Mouse (Mus musculus) embryonic fibroblast, embryonic 13.5 days (primary cell): Measurements from ENCODE around the gene Jmjd1c. TPM values are rescaled to one million over a fixed set of nuclear protein-coding genes. Genes with fewer than 3 reads are reported as not detected.

ENCODE experiments used
- H3K27ac ChIP-seq: 2 replicates; pipeline ENCODE4 v1.5.1; 2012; ENCODE audit warnings: low read length, control low read depth, inconsistent platforms; ENCODE audit not compliant: insufficient read depth
- H3K4me1 ChIP-seq: 2 replicates; pipeline ENCODE4 v1.6.1; 2011; ENCODE audit warnings: low read length; ENCODE audit not compliant: control insufficient read depth, insufficient read depth
- H3K4me3 ChIP-seq: 2 replicates; pipeline ENCODE4 v1.5.1; 2011; ENCODE audit warnings: mild to moderate bottlenecking, control low read depth, low read length; ENCODE audit not compliant: insufficient read depth
- CTCF ChIP-seq: IDR thresholded peaks from 2 replicates; pipeline ENCODE4 v1.5.1; 2011; ENCODE audit warnings: mild to moderate bottlenecking, control low read depth, low read length, moderate library complexity, borderline replicate concordance; ENCODE audit not compliant: insufficient read depth
- POLR2A ChIP-seq: IDR thresholded peaks from 2 replicates; pipeline ENCODE4 v1.6.1; 2011; ENCODE audit warnings: low read depth, mild to moderate bottlenecking, control low read depth, low read length, moderate library complexity
- polyA plus RNA-seq: library from polyadenylated mRNA; stranded (reverse); fragments of >200 nt; gene quantifications from 2 replicates; pipeline ENCODE4 v1.2.4, GENCODE M21; 2011; ENCODE audit warnings: low read depth; ENCODE audit not compliant: missing spikeins, insufficient read length

Gene Jmjd1c
- polyA plus RNA-seq, 1 experiment = 40.2 TPM

DNA sequence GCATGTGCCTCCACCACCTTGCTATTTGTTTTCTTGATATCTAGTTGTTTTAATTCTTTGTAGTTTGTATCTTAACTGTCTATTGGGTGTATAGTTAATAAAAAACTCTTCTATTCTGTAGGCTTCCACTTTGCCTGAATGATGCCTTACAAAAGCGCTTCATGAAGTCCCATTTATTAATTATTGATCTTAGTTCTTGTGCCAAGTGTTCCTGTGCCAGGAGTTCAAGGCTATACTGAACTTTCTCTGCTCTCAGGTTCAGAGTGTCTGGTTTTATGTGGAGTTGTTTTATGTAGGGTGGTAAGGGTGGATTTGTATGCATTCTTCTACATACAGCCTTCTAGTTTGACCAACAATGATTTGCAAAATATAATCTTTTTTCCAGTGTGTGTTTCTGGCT lies 99.7 kb downstream of the Jmjd1c start:
- Histone ChIP-seq H3K4me3 (no peak overlapping the region), H3K4me1 (no peaks in the 10 kb centered on the region; the same call in 1 of the 2 replicates), H3K27ac (no peak overlapping the region)
- TF ChIP-seq POLR2A (no peak), CTCF (no peak)

DNA sequence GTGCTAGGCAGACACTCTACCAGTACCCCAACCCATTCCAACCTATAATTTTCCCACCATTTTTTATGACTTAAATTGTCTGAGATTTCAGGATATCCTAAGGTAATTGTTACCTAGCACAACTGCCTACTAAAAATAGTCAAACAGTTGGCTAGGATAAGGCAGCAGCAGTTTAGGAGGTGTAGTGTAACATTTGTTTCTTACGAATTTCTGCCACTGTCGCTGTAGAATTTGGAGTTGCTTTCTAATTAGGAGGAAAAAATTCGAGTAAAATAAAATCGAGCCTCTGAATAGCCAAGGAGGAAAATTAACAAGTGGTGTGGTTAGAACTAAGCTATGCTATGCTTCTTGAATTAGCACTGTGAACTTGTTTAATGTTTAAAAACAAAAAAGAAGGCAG lies 101.3 kb downstream of the Jmjd1c start:
- Histone ChIP-seq H3K27ac (no peak overlapping the region), H3K4me3 (no peak overlapping the region), H3K4me1 (peaks cover 3% of the 10 kb centered on the region)
- TF ChIP-seq POLR2A = no peak
- no peak for TF ChIP-seq CTCF

DNA sequence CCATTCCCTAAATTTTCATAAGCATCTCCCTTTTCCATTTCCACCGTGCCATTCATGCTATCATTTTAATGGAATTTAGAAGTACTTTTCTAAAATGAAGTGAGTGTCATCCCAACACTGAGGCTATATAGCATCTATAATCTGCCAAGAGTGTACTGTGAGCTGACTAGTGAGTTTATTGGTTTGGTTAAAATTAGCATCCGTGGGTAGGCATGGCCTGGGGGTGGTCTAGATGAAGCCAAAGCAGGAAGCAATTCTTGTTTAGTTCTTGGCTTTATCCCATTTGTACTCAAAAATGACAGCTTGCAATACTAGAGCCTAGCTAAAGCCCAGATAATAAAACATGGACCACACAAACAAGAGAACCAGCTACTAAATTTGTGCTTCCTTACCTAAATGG lies 101.9 kb downstream of the Jmjd1c start:
- no peak overlapping the region for H3K4me3 ChIP-seq
- H3K27ac ChIP-seq = no peak overlapping the region
- TF ChIP-seq CTCF (no peak), POLR2A (no peak)
- H3K4me1 ChIP-seq = peaks cover 3% of the 10 kb centered on the region

DNA sequence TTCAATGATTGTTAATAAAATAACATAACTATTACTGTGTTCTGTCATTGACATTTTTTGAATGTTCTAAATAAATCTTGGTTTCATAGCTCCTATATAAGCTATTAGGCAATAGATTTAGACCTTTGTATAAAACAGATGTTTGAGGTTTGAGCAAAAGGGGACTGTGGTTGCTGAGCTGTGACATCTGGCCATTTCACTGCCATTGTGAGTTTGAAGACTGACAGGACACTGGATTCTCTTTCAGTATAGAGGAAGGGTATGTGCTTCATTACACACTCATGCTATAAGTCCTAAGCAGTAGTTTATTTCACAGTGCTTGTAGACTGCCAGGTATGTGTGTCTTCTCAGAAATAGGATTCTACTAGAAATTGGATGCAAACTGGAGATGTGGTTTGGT lies 105.8 kb downstream of the Jmjd1c start:
- Histone ChIP-seq H3K4me1 (peaks cover 5% of the 10 kb centered on the region; the same call in 1 of the 2 replicates), H3K4me3 (no peak overlapping the region), H3K27ac (no peak overlapping the region)
- TF ChIP-seq CTCF = no peak
- no peak for TF ChIP-seq POLR2A

DNA sequence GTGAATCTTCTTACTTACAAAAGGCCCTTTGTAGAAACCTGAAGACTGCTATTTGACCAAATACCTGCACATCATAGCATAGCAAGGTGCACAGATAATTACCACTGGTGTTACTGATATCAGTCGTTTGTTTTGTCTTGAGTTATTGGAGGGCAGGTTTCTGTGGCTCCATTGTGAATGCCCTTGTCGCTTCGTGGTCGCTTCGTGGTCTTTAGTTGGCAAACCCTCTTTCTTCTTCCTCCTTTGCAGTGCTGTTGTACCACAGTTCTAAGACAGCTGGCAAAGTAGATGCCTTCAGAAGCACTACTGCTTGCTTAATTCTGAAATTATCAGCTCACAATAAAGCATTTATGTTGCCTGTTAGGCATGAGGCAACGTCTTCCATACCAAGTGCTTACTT lies 106.5 kb downstream of the Jmjd1c start:
- peaks cover 5% of the 10 kb centered on the region; the same call in 1 of the 2 replicates for H3K4me1 ChIP-seq

DNA sequence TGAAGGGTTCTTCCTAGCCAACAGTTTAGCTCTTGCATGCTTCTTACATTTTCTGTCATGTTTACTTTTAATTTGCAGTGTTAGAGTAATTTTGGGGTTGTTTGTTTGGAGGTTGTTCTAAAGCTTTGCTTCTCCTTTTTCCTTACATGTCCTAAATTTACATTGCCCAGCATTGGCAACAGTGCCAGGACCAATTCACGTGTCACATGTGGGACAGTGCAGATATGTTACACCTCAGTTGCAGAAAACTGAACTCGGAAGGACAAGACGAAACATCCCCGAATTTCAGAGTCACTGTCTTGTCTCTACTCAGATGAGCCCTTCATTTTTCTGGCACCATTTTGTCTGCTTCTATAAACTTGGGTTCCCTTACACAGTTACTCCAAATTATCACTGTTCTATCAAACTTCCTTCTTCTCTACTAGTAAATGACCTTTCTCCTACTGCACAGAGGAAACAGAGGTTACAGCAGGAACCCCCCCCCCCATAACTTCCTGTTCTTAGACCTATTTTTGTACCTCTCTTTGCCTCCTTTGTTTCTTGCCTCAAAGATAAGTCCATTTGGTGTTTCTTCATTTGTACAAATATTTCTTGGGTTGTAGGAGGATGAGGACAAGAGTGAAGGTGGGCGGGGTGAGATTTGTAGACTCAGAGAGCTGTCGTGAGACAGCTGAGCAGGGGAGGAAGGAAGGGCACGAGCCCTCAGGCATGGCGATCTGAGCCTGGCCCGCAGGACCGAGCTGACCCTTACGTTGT lies 108.9 kb downstream of the Jmjd1c start:
- no peak for TF ChIP-seq POLR2A
- no peak for TF ChIP-seq CTCF
- no peak overlapping the region for H3K4me3 ChIP-seq
- H3K27ac ChIP-seq = no peak overlapping the region
- peaks cover 5% of the 10 kb centered on the region; the same call in 1 of the 2 replicates for H3K4me1 ChIP-seq

More for the DNA sequence above, 106.5 kb downstream of the Jmjd1c start:
- H3K4me3 ChIP-seq = no peak overlapping the region
- no peak overlapping the region for H3K27ac ChIP-seq
- no peak for TF ChIP-seq CTCF
- TF ChIP-seq POLR2A = no peak

DNA sequence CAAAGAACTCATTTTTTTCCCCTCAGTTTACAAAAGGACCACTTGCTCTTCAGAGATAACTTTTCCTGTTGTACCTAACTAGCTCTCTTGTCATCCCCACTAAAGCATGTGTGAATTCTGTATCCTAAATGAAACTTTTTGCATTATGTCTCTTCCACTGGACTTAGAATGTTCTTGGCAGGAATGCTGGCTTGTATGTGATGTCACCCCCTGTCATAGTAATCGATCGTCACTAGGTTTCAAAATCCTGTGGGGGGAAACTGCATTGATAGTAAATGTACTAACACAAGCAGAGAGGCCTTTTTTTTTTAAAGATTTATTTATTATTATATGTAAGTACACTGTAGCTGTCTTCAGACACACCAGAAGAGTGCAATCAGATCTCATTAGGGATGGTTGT lies 112.0 kb downstream of the Jmjd1c start:
- TF ChIP-seq CTCF = no peak
- no peak for TF ChIP-seq POLR2A
- Histone ChIP-seq H3K27ac (no peak overlapping the region), H3K4me3 (no peak overlapping the region), H3K4me1 (0 out of 2 replicates have a peak, but pooled peaks cover 2% of the 10 kb centered on the region)

DNA sequence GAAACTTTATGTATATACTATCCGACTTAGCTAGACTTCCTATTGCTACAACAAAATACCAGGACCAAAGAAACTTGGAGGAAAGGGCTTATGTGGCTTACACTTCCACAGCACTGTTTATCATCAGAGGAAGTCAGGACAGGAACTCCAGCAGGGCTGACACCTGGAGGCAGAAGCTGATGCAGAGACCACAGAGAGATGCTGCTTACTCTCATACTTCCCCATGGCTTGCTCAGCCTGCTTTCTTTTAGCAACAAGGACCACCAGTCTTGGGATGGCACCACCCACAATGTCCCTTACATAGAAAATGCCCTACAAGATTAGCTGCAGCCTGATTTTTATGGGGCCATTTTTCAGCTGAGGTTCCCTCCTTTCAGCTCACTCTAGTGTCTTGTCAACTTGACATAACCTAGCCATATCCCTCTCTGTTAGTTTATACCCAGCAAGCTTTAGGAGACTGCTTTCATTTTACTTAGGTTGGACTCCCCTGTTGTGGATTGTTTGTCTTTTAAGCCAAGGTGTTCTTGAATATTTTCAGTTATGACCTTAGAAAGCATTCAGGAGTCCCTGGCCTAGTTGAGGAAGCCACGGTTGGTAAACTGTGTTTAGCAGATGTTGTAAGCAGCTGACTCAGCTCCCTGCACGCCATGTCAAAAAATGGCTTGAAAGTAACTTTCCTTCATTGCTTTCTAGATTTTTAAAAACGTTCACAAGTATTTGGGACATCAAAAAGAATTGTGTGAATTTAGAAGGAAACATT lies 114.2 kb downstream of the Jmjd1c start:
- H3K27ac ChIP-seq = no peak overlapping the region
- 0 out of 2 replicates have a peak, but pooled peaks cover 2% of the 10 kb centered on the region for H3K4me1 ChIP-seq

DNA sequence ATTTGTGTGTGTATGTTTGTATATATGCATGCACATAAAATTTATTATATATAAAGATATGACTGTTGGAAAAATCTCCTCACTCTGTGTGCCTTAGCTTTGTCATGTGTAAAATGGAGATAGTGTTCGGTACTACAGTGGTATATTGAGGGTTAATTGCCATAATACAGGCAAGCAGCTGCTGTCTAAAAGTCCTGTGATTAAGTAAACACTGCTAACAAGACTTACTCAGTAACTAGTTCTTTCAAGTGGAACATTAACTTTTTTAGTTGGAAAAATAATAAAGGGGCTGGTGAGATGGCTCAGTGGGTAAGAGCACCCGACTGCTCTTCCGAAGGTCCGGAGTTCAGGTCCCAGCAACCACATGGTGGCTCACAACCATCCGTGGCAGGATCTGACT lies 116.1 kb downstream of the Jmjd1c start:
- H3K4me3 ChIP-seq = no peak overlapping the region
- no peak for TF ChIP-seq POLR2A
- TF ChIP-seq CTCF = no peak
- H3K27ac ChIP-seq = no peak overlapping the region
- no peaks in the 10 kb centered on the region for H3K4me1 ChIP-seq

More for the DNA sequence above, 114.2 kb downstream of the Jmjd1c start:
- TF ChIP-seq CTCF (no peak), POLR2A (no peak)
- no peak overlapping the region for H3K4me3 ChIP-seq

DNA sequence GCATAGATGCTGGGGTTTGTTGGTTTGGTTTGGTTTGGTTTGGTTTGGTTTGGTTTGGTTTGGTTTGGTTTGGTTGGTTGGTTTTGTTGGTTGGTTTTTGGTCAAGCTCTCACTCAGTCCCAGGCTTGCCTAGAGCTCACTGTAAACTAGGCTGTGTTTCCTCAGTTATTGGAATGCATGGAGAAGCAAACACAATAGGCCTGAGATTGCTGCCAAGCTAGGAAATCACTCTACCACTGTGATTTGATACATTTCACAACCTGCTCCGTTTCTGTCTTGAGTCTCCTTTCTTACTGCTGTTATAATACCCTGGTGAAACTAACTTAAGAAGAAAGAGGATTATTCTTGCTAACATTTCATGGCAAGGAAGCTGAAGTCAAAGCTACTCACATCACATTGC lies 117.8 kb downstream of the Jmjd1c start:
- Histone ChIP-seq H3K4me1 (no peaks in the 10 kb centered on the region), H3K4me3 (no peak overlapping the region), H3K27ac (no peak overlapping the region)
- TF ChIP-seq CTCF (no peak), POLR2A (no peak)
